Mouse (Mus musculus) liver, postnatal 0 days (tissue): ENCODE measurements at regions not wholly inside any gene's neighbourhood (a gene's known extent, or its start where the extent isn't known, plus 50 kb on each side); places are given as distances from the start of the nearest gene placed in this dataset.

Experiments used
- ATAC-seq: fragments of 200-750 bp; cut with Nextera tagmentation; 2 replicates; pipeline ENCODE4 v1.8.0; 2017; ENCODE audit warnings: mild to moderate bottlenecking, moderate library complexity
- DNase-seq: peaks from one replicate; pipeline ENCODE4 v3.0.0-alpha.2; 2016
- H3K27ac ChIP-seq: fragments of 300-500 bp; sonication (generic); 2 replicates; pipeline ENCODE4 v1.5.1; 2014; ENCODE audit warnings: antibody characterized with exemption, moderate library complexity, mild to moderate bottlenecking, low read depth
- H3K27me3 ChIP-seq: fragments of 300-500 bp; sonication (generic); 2 replicates; pipeline ENCODE4 v1.6.1; 2014; ENCODE audit warnings: low read length, control low read depth, mixed read lengths; ENCODE audit not compliant: insufficient read depth
- H3K36me3 ChIP-seq: fragments of 300-500 bp; sonication (generic); replicated peaks from 2 replicates; pipeline ENCODE4 v1.6.1; 2014; ENCODE audit warnings: mild to moderate bottlenecking, control low read depth, low read length, moderate library complexity, mixed read lengths; ENCODE audit not compliant: insufficient read depth
- H3K4me1 ChIP-seq: fragments of 300-500 bp; sonication (generic); 2 replicates; pipeline ENCODE4 v1.6.1; 2014; ENCODE audit warnings: antibody characterized with exemption, mild to moderate bottlenecking, control low read depth; ENCODE audit not compliant: insufficient read depth
- H3K4me2 ChIP-seq: fragments of 300-500 bp; sonication (generic); 2 replicates; pipeline ENCODE4 v1.6.1; 2014; ENCODE audit warnings: low read depth, mild to moderate bottlenecking, low read length, moderate library complexity, mixed read lengths
- H3K4me3 ChIP-seq: fragments of 300-500 bp; sonication (generic); 2 replicates; pipeline ENCODE4 v1.5.1; 2014; ENCODE audit warnings: low read depth, low read length
- H3K9ac ChIP-seq: fragments of 300-500 bp; sonication (generic); replicated peaks from 2 replicates; pipeline ENCODE4 v1.6.1; 2014; ENCODE audit warnings: mild to moderate bottlenecking, moderate library complexity
- H3K9me3 ChIP-seq: fragments of 300-500 bp; sonication (generic); 2 replicates; pipeline ENCODE4 v1.6.1; 2016; ENCODE audit warnings: mild to moderate bottlenecking, control low read depth, low read length, mixed read lengths
- CTCF ChIP-seq: sonication (generic); IDR thresholded peaks from 2 replicates; pipeline ENCODE4 v1.5.1; 2016; ENCODE audit warnings: antibody characterized with exemption, low read depth
- EP300 ChIP-seq: IDR thresholded peaks from 2 replicates; pipeline ENCODE4 v1.6.1; 2016; ENCODE audit warnings: antibody characterized with exemption, low read depth, mild to moderate bottlenecking
- WGBS: fragments of 180-500 bp; shearing (Covaris S2); extraction: QIAGEN DNeasy Blood & Tissue Kit; methylation state at CpG from one replicate; pipeline ENCODE4 v1.1.7; 2014; ENCODE audit not compliant: insufficient replicate concordance; 5-methylcytosine and 5-hydroxymethylcytosine counted together

GRCm38 (mm10) chr4:69197577-69197976, 243.4 kb upstream of the Brinp1 start:
- Histone ChIP-seq H3K9me3 (no peaks in the 10 kb centered on the region), H3K4me1 (no peaks in the 10 kb centered on the region), H3K9ac (no peak overlapping the region), H3K4me2 (no peak overlapping the region), H3K4me3 (no peak overlapping the region), H3K27me3 (no peaks in the 10 kb centered on the region), H3K27ac (no peak overlapping the region), H3K36me3 (no peaks in the 10 kb centered on the region)
- WGBS, result 71% methylated on average over 1 of the region's 1 CpGs
- no peak for DNase-seq
- TF ChIP-seq CTCF (no peak), EP300 (no peak)
- ATAC-seq, result no peak

- no peak for ATAC-seq
- H3K27me3 ChIP-seq, result no peaks in the 10 kb centered on the region
- no peak overlapping the region for H3K4me3 ChIP-seq
- no peaks in the 10 kb centered on the region for H3K4me1 ChIP-seq
- H3K9me3 ChIP-seq, result no peaks in the 10 kb centered on the region
- peak overlapping the region; percentile 40; the same call in 1 of the 2 replicates for H3K4me2 ChIP-seq
- H3K27ac ChIP-seq, result no peak overlapping the region
- no peaks in the 10 kb centered on the region for H3K36me3 ChIP-seq
- no peak for TF ChIP-seq CTCF
- TF ChIP-seq EP300, result no peak
- DNase-seq, result no peak
- WGBS, result 90% methylated on average over 1 of the region's 1 CpGs
- H3K9ac ChIP-seq, result no peak overlapping the region
These were observed 241.9 kb upstream of the Brinp1 start for GRCm38 (mm10) chr4:69196094-69196493.

GRCm38 (mm10) chr4:69195645-69196044, 241.4 kb upstream of the Brinp1 start:
- DNase-seq, result peak; percentile 17
- no peaks in the 10 kb centered on the region for H3K4me1 ChIP-seq

More at GRCm38 (mm10) chr4:69195645-69196044, 241.4 kb upstream of the Brinp1 start:
- H3K36me3 ChIP-seq, result no peaks in the 10 kb centered on the region
- H3K4me2 ChIP-seq, result peak overlapping the region; percentile 40
- H3K4me3 ChIP-seq, result no peak overlapping the region
- no peak for ATAC-seq
- WGBS, result 3% methylated on average over 13 of the region's 13 CpGs
- no peak for TF ChIP-seq EP300
- TF ChIP-seq CTCF, result peak; percentile 51
- H3K9me3 ChIP-seq, result no peaks in the 10 kb centered on the region
- H3K9ac ChIP-seq, result no peak overlapping the region
- H3K27ac ChIP-seq, result no peak overlapping the region
- no peaks in the 10 kb centered on the region for H3K27me3 ChIP-seq
